Mouse (Mus musculus) ES-E14 (cell line): Measurements from ENCODE around the gene Gpx3. TPM values are rescaled to one million over a fixed set of nuclear protein-coding genes. Genes with fewer than 3 reads are reported as not detected.

Experiments
- DNase-seq: peaks from one replicate; pipeline ENCODE4 v3.0.0-alpha.2; 2013; ENCODE audit warnings: low read depth, low spot score
- H3K27ac ChIP-seq: 2 replicates; pipeline ENCODE4 v1.5.1; 2012; ENCODE audit warnings: low read depth, mild to moderate bottlenecking, low read length, moderate library complexity, mixed read lengths; ENCODE audit not compliant: poor library complexity, insufficient read depth, severe bottlenecking
- H3K36me3 ChIP-seq: 2 replicates; pipeline ENCODE4 v1.6.1; 2012; ENCODE audit warnings: mild to moderate bottlenecking, low read length, moderate library complexity, mixed read lengths; ENCODE audit not compliant: control insufficient read depth, poor library complexity, insufficient read depth, severe bottlenecking
- H3K4me1 ChIP-seq, 2 experiments: fragments of 150-350 bp in 1 of 2; sonication (generic) in 1 of 2; 2 replicates each; pipeline ENCODE4 v1.6.1; 2012; ENCODE audit warnings: low read length in 2 of 2, mild to moderate bottlenecking in 1 of 2, mixed read lengths in 1 of 2; ENCODE audit not compliant: control insufficient read depth in 2 of 2, insufficient read depth in 2 of 2, poor library complexity in 1 of 2
- H3K4me3 ChIP-seq, 2 experiments: fragments of 150-350 bp in 1 of 2; sonication (generic) in 1 of 2; 2 replicates each; pipeline ENCODE4 v1.5.1; 2012; ENCODE audit warnings: low read length in 2 of 2, low read depth in 1 of 2, mild to moderate bottlenecking in 1 of 2, mixed read lengths in 1 of 2; ENCODE audit not compliant: insufficient read depth in 1 of 2, poor library complexity in 1 of 2, severe bottlenecking in 1 of 2
- H3K9ac ChIP-seq: 2 replicates; pipeline ENCODE4 v1.6.1; 2012; ENCODE audit warnings: low read depth, mild to moderate bottlenecking, low read length, mixed read lengths; ENCODE audit not compliant: poor library complexity, insufficient read depth, severe bottlenecking
- H3K9me3 ChIP-seq: fragments of 150-350 bp; sonication (generic); 2 replicates; pipeline ENCODE4 v1.6.1; 2012; ENCODE audit warnings: low read depth, mild to moderate bottlenecking, low read length; ENCODE audit not compliant: control insufficient read depth, insufficient read depth
- CHD2 ChIP-seq: IDR thresholded peaks from 2 replicates; pipeline ENCODE4 v1.6.1; 2014; ENCODE audit warnings: mild to moderate bottlenecking, low read depth, low read length, inconsistent platforms
- HCFC1 ChIP-seq: IDR thresholded peaks from 2 replicates; pipeline ENCODE4 v1.6.1; 2012; ENCODE audit warnings: low read length, inconsistent platforms, borderline replicate concordance; ENCODE audit not compliant: insufficient read depth
- MAFK ChIP-seq: IDR thresholded peaks from 2 replicates; pipeline ENCODE4 v1.6.1; 2014; ENCODE audit warnings: mild to moderate bottlenecking, low read depth, low read length, inconsistent platforms; ENCODE audit not compliant: insufficient read depth
- ZC3H11A ChIP-seq: IDR thresholded peaks from 2 replicates; pipeline ENCODE4 v1.6.1; 2012; ENCODE audit warnings: low read depth, mild to moderate bottlenecking, inconsistent platforms, low read length, borderline replicate concordance
- ZNF384 ChIP-seq: IDR thresholded peaks from 2 replicates; pipeline ENCODE4 v1.6.1; 2012; ENCODE audit warnings: low read depth, low read length, inconsistent platforms
- in situ Hi-C, 2 experiments: fragments of 600-800 bp; cut with MboI; formaldehyde crosslinking; loops; one replicate each; pipeline ENCODE4 v1.15.1; 2025; ENCODE audit warnings: low sequenced_read_pairs in 2 of 2, inconsistent platforms in 1 of 2; ENCODE audit not compliant: unreplicated experiment in 2 of 2
- total RNA-seq: library from RNA; depleted of rRNA; stranded (reverse); fragments of 300-350 nt; gene quantifications from 2 replicates; pipeline ENCODE4 v1.2.3, GENCODE M21; 2012

Gene Gpx3
- total RNA-seq, 1 experiment = 11.4 TPM

GRCm38 (mm10) chr11:54940056-54940455 is 37.8 kb downstream of the Gpx3 start:
- TF ChIP-seq HCFC1 (no peak), ZNF384 (no peak), ZC3H11A (no peak), MAFK (no peak), CHD2 (no peak)
- DNase-seq = no peak
- in situ Hi-C loops = no loop called here
- Histone ChIP-seq H3K27ac (no peak overlapping the region), H3K9me3 (no peaks in the 10 kb centered on the region), H3K4me1 (peaks cover 23 to 38% of the 10 kb centered on the region in 2 experiments), H3K36me3 (peaks cover 32% of the 10 kb centered on the region; the same call in 1 of the 2 replicates), H3K4me3 (no peak overlapping the region), H3K9ac (no peak overlapping the region)

- no peaks in the 10 kb centered on the region for H3K9me3 ChIP-seq
- TF ChIP-seq HCFC1 (no peak), ZC3H11A (no peak), CHD2 (no peak), ZNF384 (no peak), MAFK (no peak)
- H3K36me3 ChIP-seq = peaks cover 6% of the 10 kb centered on the region; the same call in 1 of the 2 replicates
- H3K4me1 ChIP-seq = peaks cover 15 to 23% of the 10 kb centered on the region in 2 experiments; a peak in 3 of 4 replicates
- in situ Hi-C loops = no loop called here
- H3K9ac ChIP-seq = no peak overlapping the region
- no peak overlapping the region for H3K27ac ChIP-seq
- no peak for DNase-seq
- H3K4me3 ChIP-seq = no peak overlapping the region
Measured at GRCm38 (mm10) chr11:54944702-54945101, 42.4 kb downstream of the Gpx3 start.

- H3K4me1 ChIP-seq = peaks cover 8 to 15% of the 10 kb centered on the region in 2 experiments; a peak in 3 of 4 replicates
- in situ Hi-C loops = no loop called here
- H3K4me3 ChIP-seq = no peak overlapping the region
- H3K36me3 ChIP-seq = peaks cover 7% of the 10 kb centered on the region; the same call in 1 of the 2 replicates
- H3K9ac ChIP-seq = no peak overlapping the region
- no peak overlapping the region for H3K27ac ChIP-seq
- no peak for DNase-seq
- H3K9me3 ChIP-seq = no peaks in the 10 kb centered on the region
- TF ChIP-seq ZC3H11A (no peak), MAFK (no peak), HCFC1 (no peak), CHD2 (no peak)
Measured at GRCm38 (mm10) chr11:54949717-54950116, 47.5 kb downstream of the Gpx3 start.

GRCm38 (mm10) chr11:54950684-54951083 is 48.4 kb downstream of the Gpx3 start:
- no peak overlapping the region for H3K9ac ChIP-seq
- in situ Hi-C loops = no loop called here
- no peak for DNase-seq
- H3K27ac ChIP-seq = no peak overlapping the region
- H3K4me1 ChIP-seq = peaks cover 6 to 12% of the 10 kb centered on the region in 2 experiments; a peak in 3 of 4 replicates
- H3K36me3 ChIP-seq = peaks cover 7% of the 10 kb centered on the region; the same call in 1 of the 2 replicates
- H3K9me3 ChIP-seq = no peaks in the 10 kb centered on the region
- TF ChIP-seq ZNF384 (no peak), CHD2 (no peak), MAFK (no peak), HCFC1 (no peak), ZC3H11A (no peak)
- no peak overlapping the region for H3K4me3 ChIP-seq

- DNase-seq = no peak
- Histone ChIP-seq H3K9ac (no peak overlapping the region), H3K27ac (no peak overlapping the region), H3K4me3 (no peak overlapping the region), H3K4me1 (peaks cover 11 to 17% of the 10 kb centered on the region in 2 experiments; a peak in 3 of 4 replicates), H3K36me3 (peaks cover 5% of the 10 kb centered on the region; the same call in 1 of the 2 replicates), H3K9me3 (no peaks in the 10 kb centered on the region)
- no peak for TF ChIP-seq ZC3H11A
- TF ChIP-seq CHD2 = no peak
- no peak for TF ChIP-seq HCFC1
- no peak for TF ChIP-seq MAFK
- TF ChIP-seq ZNF384 = no peak
- in situ Hi-C loops = no loop called here
Measured at GRCm38 (mm10) chr11:54952651-54953050, 50.4 kb downstream of the Gpx3 start.
